Mouse (Mus musculus) liver, embryonic 15.5 days (tissue): Measurements from ENCODE around the gene Mal. TPM values are rescaled to one million over a fixed set of nuclear protein-coding genes. Genes with fewer than 3 reads are reported as not detected.

Experiments used
- ATAC-seq: fragments of 200-750 bp; cut with Nextera tagmentation; 2 replicates; pipeline ENCODE4 v1.8.0; 2017; ENCODE audit warnings: moderate number of reproducible peaks, mild to moderate bottlenecking, moderate library complexity; ENCODE audit not compliant: insufficient read depth
- H3K27ac ChIP-seq: fragments of 300-500 bp; sonication (generic); replicated peaks from 2 replicates; pipeline ENCODE4 v1.5.1; 2015; ENCODE audit warnings: mild to moderate bottlenecking, inconsistent platforms
- H3K27me3 ChIP-seq: fragments of 300-500 bp; sonication (generic); 2 replicates; pipeline ENCODE4 v1.6.1; 2015; ENCODE audit warnings: mild to moderate bottlenecking, inconsistent platforms
- H3K36me3 ChIP-seq: fragments of 300-500 bp; sonication (generic); replicated peaks from 2 replicates; pipeline ENCODE4 v1.6.1; 2015; ENCODE audit warnings: moderate library complexity, mild to moderate bottlenecking, inconsistent platforms
- H3K4me1 ChIP-seq: fragments of 300-500 bp; sonication (generic); replicated peaks from 2 replicates; pipeline ENCODE4 v1.6.1; 2015; ENCODE audit warnings: inconsistent platforms
- H3K4me2 ChIP-seq: fragments of 300-500 bp; sonication (generic); 2 replicates; pipeline ENCODE4 v1.6.1; 2015; ENCODE audit warnings: moderate library complexity, mild to moderate bottlenecking, inconsistent platforms
- H3K4me3 ChIP-seq: fragments of 300-500 bp; sonication (generic); replicated peaks from 2 replicates; pipeline ENCODE4 v1.5.1; 2015; ENCODE audit warnings: mild to moderate bottlenecking, inconsistent platforms
- H3K9ac ChIP-seq: fragments of 300-500 bp; sonication (generic); 2 replicates; pipeline ENCODE4 v1.6.1; 2015; ENCODE audit warnings: moderate library complexity, mild to moderate bottlenecking, inconsistent platforms
- H3K9me3 ChIP-seq: fragments of 300-500 bp; sonication (generic); replicated peaks from 2 replicates; pipeline ENCODE4 v1.6.1; 2016; ENCODE audit warnings: inconsistent platforms
- WGBS: fragments of 180-500 bp; shearing (Covaris S2); methylation state at CpG from one replicate; pipeline ENCODE4 v1.1.7; 2015; ENCODE audit warnings: mixed read lengths; ENCODE audit not compliant: insufficient replicate concordance; 5-methylcytosine and 5-hydroxymethylcytosine counted together
- polyA plus RNA-seq: library from polyadenylated mRNA; unstranded; fragments of >200 nt; fragmentation: Nextera tagmentation; extraction: Ambion mirVana; gene quantifications from 2 replicates; pipeline ENCODE4 v1.2.1, GENCODE M21; 2015

Mal gene
- polyA plus RNA-seq, 1 experiment from 2014 or later: 0.31 TPM

- no peak overlapping the region for H3K27ac ChIP-seq
- H3K36me3 ChIP-seq: no peaks in the 10 kb centered on the region
- 41% methylated on average over 5 of the region's 5 CpGs for WGBS
- H3K4me3 ChIP-seq: no peak overlapping the region
- no peak overlapping the region for H3K9ac ChIP-seq
- no peak for ATAC-seq
- no peaks in the 10 kb centered on the region for H3K9me3 ChIP-seq
- H3K27me3 ChIP-seq: peaks cover 64% of the 10 kb centered on the region
- H3K4me1 ChIP-seq: no peaks in the 10 kb centered on the region
- H3K4me2 ChIP-seq: no peak overlapping the region
Measured at GRCm38 (mm10) chr2:127651601-127652000, 4.9 kb downstream of the Mal start.

GRCm38 (mm10) chr2:127649921-127650320 lies 6.6 kb downstream of the Mal start:
- Histone ChIP-seq H3K27ac (no peak overlapping the region), H3K27me3 (peaks cover 50% of the 10 kb centered on the region)

GRCm38 (mm10) chr2:127648145-127648544 lies 8.3 kb downstream of the Mal start:
- H3K27ac ChIP-seq: no peak overlapping the region
- ATAC-seq: no peak

More at GRCm38 (mm10) chr2:127649921-127650320, 6.6 kb downstream of the Mal start:
- Histone ChIP-seq H3K4me1 (no peaks in the 10 kb centered on the region), H3K4me2 (no peak overlapping the region), H3K9me3 (no peaks in the 10 kb centered on the region), H3K36me3 (no peaks in the 10 kb centered on the region), H3K4me3 (no peak overlapping the region), H3K9ac (no peak overlapping the region)
- ATAC-seq: no peak
- 57% methylated on average over 5 of the region's 5 CpGs for WGBS

GRCm38 (mm10) chr2:127646875-127647274 lies 9.6 kb downstream of the Mal start:
- H3K4me1 ChIP-seq: no peaks in the 10 kb centered on the region
- ATAC-seq: no peak
- H3K36me3 ChIP-seq: no peaks in the 10 kb centered on the region
- H3K4me3 ChIP-seq: no peak overlapping the region
- no peak overlapping the region for H3K9ac ChIP-seq
- H3K27ac ChIP-seq: no peak overlapping the region
- H3K27me3 ChIP-seq: peaks cover 35% of the 10 kb centered on the region
- WGBS: 51% methylated on average over 5 of the region's 5 CpGs
- H3K4me2 ChIP-seq: no peak overlapping the region
- H3K9me3 ChIP-seq: no peaks in the 10 kb centered on the region

More at GRCm38 (mm10) chr2:127648145-127648544, 8.3 kb downstream of the Mal start:
- WGBS: 62% methylated on average over 6 of the region's 6 CpGs
- Histone ChIP-seq H3K4me2 (no peak overlapping the region), H3K4me1 (no peaks in the 10 kb centered on the region), H3K9me3 (no peaks in the 10 kb centered on the region), H3K4me3 (no peak overlapping the region), H3K36me3 (no peaks in the 10 kb centered on the region), H3K9ac (no peak overlapping the region), H3K27me3 (peaks cover 38% of the 10 kb centered on the region)

- peaks cover 22% of the 10 kb centered on the region; the same call in 1 of the 2 replicates for H3K27me3 ChIP-seq
- H3K4me1 ChIP-seq: no peaks in the 10 kb centered on the region
- no peak for ATAC-seq
- WGBS: 53% methylated on average over 19 of the region's 19 CpGs
- H3K4me3 ChIP-seq: no peak overlapping the region
- no peak overlapping the region for H3K27ac ChIP-seq
- no peaks in the 10 kb centered on the region for H3K9me3 ChIP-seq
- no peaks in the 10 kb centered on the region for H3K36me3 ChIP-seq
- H3K9ac ChIP-seq: no peak overlapping the region
- H3K4me2 ChIP-seq: no peak overlapping the region
Measured at GRCm38 (mm10) chr2:127643728-127644704, 12.5 kb downstream of the Mal start.

- no peaks in the 10 kb centered on the region for H3K9me3 ChIP-seq
- H3K9ac ChIP-seq: no peak overlapping the region
- H3K4me1 ChIP-seq: no peaks in the 10 kb centered on the region
- 58% methylated on average over 9 of the region's 9 CpGs for WGBS
- no peak overlapping the region for H3K4me3 ChIP-seq
- H3K4me2 ChIP-seq: no peak overlapping the region
- no peaks in the 10 kb centered on the region for H3K36me3 ChIP-seq
- no peak for ATAC-seq
- H3K27me3 ChIP-seq: peaks cover 19% of the 10 kb centered on the region; the same call in 1 of the 2 replicates
- H3K27ac ChIP-seq: no peak overlapping the region
Measured at GRCm38 (mm10) chr2:127638973-127639372, 17.5 kb downstream of the Mal start.

- ATAC-seq: no peak
Measured at GRCm38 (mm10) chr2:127635581-127635980, 20.9 kb downstream of the Mal start.

GRCm38 (mm10) chr2:127632601-127633000 lies 23.9 kb downstream of the Mal start:
- H3K9ac ChIP-seq: no peak overlapping the region
- H3K27me3 ChIP-seq: no peaks in the 10 kb centered on the region
- no peak overlapping the region for H3K4me3 ChIP-seq
- H3K9me3 ChIP-seq: no peaks in the 10 kb centered on the region
- no peaks in the 10 kb centered on the region for H3K36me3 ChIP-seq
- WGBS: 44% methylated on average over 2 of the region's 2 CpGs
- no peak for ATAC-seq
- H3K27ac ChIP-seq: no peak overlapping the region
- no peak overlapping the region for H3K4me2 ChIP-seq
- no peaks in the 10 kb centered on the region for H3K4me1 ChIP-seq

More at GRCm38 (mm10) chr2:127635581-127635980, 20.9 kb downstream of the Mal start:
- no peak overlapping the region for H3K27ac ChIP-seq
- H3K9me3 ChIP-seq: no peaks in the 10 kb centered on the region
- no peak overlapping the region for H3K9ac ChIP-seq
- H3K27me3 ChIP-seq: no peaks in the 10 kb centered on the region
- H3K4me2 ChIP-seq: no peak overlapping the region
- H3K4me1 ChIP-seq: no peaks in the 10 kb centered on the region
- WGBS: 39% methylated on average over 6 of the region's 6 CpGs
- H3K36me3 ChIP-seq: no peaks in the 10 kb centered on the region
- no peak overlapping the region for H3K4me3 ChIP-seq

GRCm38 (mm10) chr2:127627990-127628570 lies 28.4 kb downstream of the Mal start:
- Histone ChIP-seq H3K27me3 (no peaks in the 10 kb centered on the region; the same call in 1 of the 2 replicates), H3K36me3 (no peaks in the 10 kb centered on the region), H3K4me2 (no peak overlapping the region), H3K4me1 (no peaks in the 10 kb centered on the region), H3K9me3 (no peaks in the 10 kb centered on the region), H3K4me3 (no peak overlapping the region), H3K9ac (no peak overlapping the region), H3K27ac (no peak overlapping the region)
- ATAC-seq: no peak
- WGBS: 60% methylated on average over 6 of the region's 6 CpGs

- Histone ChIP-seq H3K4me2 (no peak overlapping the region), H3K27me3 (peaks cover 4% of the 10 kb centered on the region; the same call in 1 of the 2 replicates), H3K9me3 (no peaks in the 10 kb centered on the region), H3K4me3 (no peak overlapping the region), H3K36me3 (no peaks in the 10 kb centered on the region), H3K4me1 (no peaks in the 10 kb centered on the region), H3K9ac (no peak overlapping the region), H3K27ac (no peak overlapping the region)
- no peak for ATAC-seq
- WGBS: 56% methylated on average over 6 of the region's 6 CpGs
Measured at GRCm38 (mm10) chr2:127627354-127627753, 29.1 kb downstream of the Mal start.

GRCm38 (mm10) chr2:127625659-127626058 lies 30.8 kb downstream of the Mal start:
- Histone ChIP-seq H3K9me3 (no peaks in the 10 kb centered on the region), H3K27me3 (peaks cover 9% of the 10 kb centered on the region; the same call in 1 of the 2 replicates), H3K4me1 (no peaks in the 10 kb centered on the region), H3K36me3 (no peaks in the 10 kb centered on the region), H3K9ac (no peak overlapping the region), H3K4me2 (no peak overlapping the region), H3K27ac (no peak overlapping the region), H3K4me3 (no peak overlapping the region)
- no peak for ATAC-seq
- WGBS: 62% methylated on average over 5 of the region's 5 CpGs
